Mouse (Mus musculus) heart, adult 2 months (tissue): ENCODE measurements around the gene Cd274. TPM values are rescaled to one million over a fixed set of nuclear protein-coding genes. Genes with fewer than 3 reads are reported as not detected.

Source experiments
- DNase-seq, 2 experiments: peaks; one replicate each; pipeline ENCODE4 v3.0.0; 2021
- H3K27ac ChIP-seq: fragments of 200-600 bp; 2 replicates; pipeline ENCODE4 v1.8.1; 2022
- H3K27me3 ChIP-seq: fragments of 200-500 bp; 2 replicates; pipeline ENCODE4 v1.6.1; 2012; ENCODE audit warnings: mild to moderate bottlenecking, low read length, inconsistent platforms, mixed read lengths; ENCODE audit not compliant: control insufficient read depth, insufficient read depth
- H3K36me3 ChIP-seq: fragments of 200-500 bp; 2 replicates; pipeline ENCODE4 v1.6.1; 2012; ENCODE audit warnings: low read length, inconsistent platforms; ENCODE audit not compliant: control insufficient read depth, insufficient read depth
- H3K4me1 ChIP-seq: fragments of 200-500 bp; 2 replicates; pipeline ENCODE4 v1.6.1; 2011; ENCODE audit warnings: low read length; ENCODE audit not compliant: control insufficient read depth, insufficient read depth
- H3K4me3 ChIP-seq: fragments of 200-600 bp; 2 replicates; pipeline ENCODE4 v1.8.1; 2022
- H3K79me2 ChIP-seq: fragments of 200-500 bp; replicated peaks from 2 replicates; pipeline ENCODE4 v1.6.1; 2012; ENCODE audit warnings: mild to moderate bottlenecking, inconsistent platforms, low read length, moderate library complexity, mixed read lengths; ENCODE audit not compliant: control insufficient read depth, insufficient read depth
- H3K9ac ChIP-seq: fragments of 200-500 bp; 2 replicates; pipeline ENCODE4 v1.6.1; 2012; ENCODE audit warnings: low read depth, mild to moderate bottlenecking, control low read depth, inconsistent platforms, low read length, mixed read lengths
- CTCF ChIP-seq: fragments of 200-600 bp; IDR thresholded peaks from 2 replicates; pipeline ENCODE4 v1.8.1; 2022; ENCODE audit warnings: antibody characterized with exemption, mild to moderate bottlenecking, moderate library complexity
- EP300 ChIP-seq: fragments of 200-500 bp; IDR thresholded peaks from 2 replicates; pipeline ENCODE4 v1.6.1; 2011; ENCODE audit warnings: low read depth, low read length, control low read depth; ENCODE audit not compliant: insufficient read depth
- POLR2A ChIP-seq: fragments of 200-500 bp; IDR thresholded peaks from 2 replicates; pipeline ENCODE4 v1.6.1; 2011; ENCODE audit warnings: mild to moderate bottlenecking, low read depth, low read length, control low read depth; ENCODE audit not compliant: insufficient read depth
- WGBS: fragments of 180-500 bp; shearing (Covaris S2); methylation state at CpG from one replicate; pipeline ENCODE4 v1.1.7; 2018; 5-methylcytosine and 5-hydroxymethylcytosine counted together
- intact Hi-C: fragments of 180-260 bp; cut with DNase I; formaldehyde crosslinking; loops from one replicate; pipeline ENCODE4 v1.15.1; 2025
- polyA plus RNA-seq: library from polyadenylated mRNA; depleted of rRNA; stranded (reverse); fragments of >200 nt; gene quantifications from 2 replicates; pipeline ENCODE4 v1.2.3, GENCODE M21; 2012
- total RNA-seq, 2 experiments: library from RNA; stranded (reverse); gene quantifications; 2 replicates each; pipeline ENCODE4 v1.2.3; 2021

The Cd274 gene
- total and polyA plus RNA-seq, 3 experiments = 1.8 to 5.4 (median 4.3) TPM

DNA sequence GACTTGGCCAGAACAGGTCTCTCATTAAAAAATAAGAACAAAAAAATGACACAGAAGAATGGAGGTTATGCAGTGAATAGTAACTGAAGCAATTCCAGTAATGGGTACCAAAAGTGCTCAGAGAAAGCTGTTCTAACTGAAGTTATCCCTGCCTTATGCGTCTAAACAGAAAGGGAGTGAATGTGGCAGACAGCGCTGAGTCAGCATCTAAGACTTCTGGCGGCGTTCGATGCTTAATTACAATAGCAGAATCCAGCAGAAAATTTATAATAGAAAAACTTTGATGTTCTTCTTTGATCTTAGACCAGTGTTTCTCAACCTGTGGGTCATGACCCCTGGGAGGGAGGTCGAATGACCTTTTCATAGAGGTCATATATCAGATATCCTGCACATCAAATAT is 21.6 kb upstream of the Cd274 start:
- Histone ChIP-seq H3K36me3 (no peaks in the 10 kb centered on the region), H3K27ac (no peak overlapping the region), H3K4me3 (no peak overlapping the region), H3K79me2 (no peaks in the 10 kb centered on the region), H3K27me3 (no peaks in the 10 kb centered on the region), H3K9ac (no peak overlapping the region), H3K4me1 (no peaks in the 10 kb centered on the region)
- intact Hi-C loops = no loop called here
- TF ChIP-seq EP300 = no peak
- TF ChIP-seq POLR2A = no peak
- no peak for TF ChIP-seq CTCF
- no peak for DNase-seq
- WGBS = 85% methylated on average over 6 of the region's 6 CpGs

- Histone ChIP-seq H3K4me1 (no peaks in the 10 kb centered on the region; the same call in 1 of the 2 replicates), H3K27ac (no peak overlapping the region), H3K4me3 (no peak overlapping the region), H3K36me3 (0 out of 2 replicates have a peak, but pooled peaks cover 2% of the 10 kb centered on the region), H3K9ac (no peak overlapping the region), H3K27me3 (no peaks in the 10 kb centered on the region), H3K79me2 (no peaks in the 10 kb centered on the region)
- 64% methylated on average over 5 of the region's 5 CpGs for WGBS
- intact Hi-C loops = no loop called here
- no peak for TF ChIP-seq CTCF
- TF ChIP-seq POLR2A = no peak
- TF ChIP-seq EP300 = no peak
- DNase-seq = no peak
Measured at GRCm38 (mm10) chr19:29350991-29351390, 16.3 kb upstream of the Cd274 start.

DNA sequence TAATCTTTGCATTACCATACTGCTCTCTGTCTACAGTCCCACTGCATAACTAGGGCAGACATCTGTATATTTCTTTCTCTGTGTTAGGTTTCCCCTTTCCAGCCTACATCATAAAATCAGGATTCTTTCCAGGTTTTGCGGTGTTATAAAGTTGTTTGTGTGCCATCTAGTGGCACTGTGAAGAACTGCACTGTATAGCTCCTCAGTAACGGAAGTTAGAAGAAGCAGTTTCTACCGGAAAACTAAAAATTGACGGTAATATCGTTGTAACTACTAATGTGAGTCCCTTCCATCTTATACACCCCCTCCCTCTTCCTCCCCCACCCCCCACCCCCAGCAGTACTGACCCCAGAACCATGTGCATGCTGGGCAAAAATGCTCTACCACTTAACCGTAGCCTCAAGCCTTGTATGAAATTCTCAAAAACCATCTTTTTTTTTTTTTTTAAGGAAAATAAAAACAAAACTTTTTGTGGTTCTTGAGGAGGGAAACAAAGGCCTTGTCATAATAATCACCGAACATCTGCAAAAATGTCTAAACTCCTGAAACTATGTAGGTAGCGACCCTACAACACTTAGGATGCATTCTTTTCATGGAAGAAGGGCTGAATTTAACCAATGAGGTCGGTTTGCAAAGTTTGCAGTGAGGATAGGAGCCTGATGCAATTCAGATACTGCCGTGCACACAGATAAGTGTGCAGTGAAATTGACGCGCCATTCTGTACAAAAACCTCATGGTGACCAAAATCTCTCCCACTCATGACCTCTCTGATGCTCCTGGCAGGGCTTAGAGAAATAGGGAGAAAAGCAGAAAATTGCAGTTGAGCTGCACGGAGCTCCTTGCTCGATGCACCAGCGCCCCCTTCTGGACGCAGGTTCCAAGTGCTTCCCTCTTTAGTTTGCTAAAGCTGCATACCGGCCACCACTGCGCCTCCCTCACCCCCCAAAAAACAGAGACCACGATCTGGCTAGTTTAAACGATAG is 12.1 kb upstream of the Cd274 start:
- intact Hi-C loops = loop anchor here (1.0 to 2.0 kb wide), 5 partner anchors 46 to 578 kb away; no protein-coding TSS in a partner anchor
- TF ChIP-seq CTCF (peak; percentile 95), EP300 (peak; percentile 86), POLR2A (no peak)
- peak overlapping the region; percentile 47 for H3K27ac ChIP-seq
- DNase-seq = peak; percentile 84 to 90
- 3% methylated on average over 20 of the region's 20 CpGs for WGBS
- peak overlapping the region; percentile 32 for H3K4me3 ChIP-seq
- H3K9ac ChIP-seq = no peak overlapping the region; the same call in 1 of the 2 replicates
- no peaks in the 10 kb centered on the region for H3K79me2 ChIP-seq
- no peaks in the 10 kb centered on the region for H3K27me3 ChIP-seq
- 0 out of 2 replicates have a peak, but pooled peaks cover 2% of the 10 kb centered on the region for H3K36me3 ChIP-seq
- H3K4me1 ChIP-seq = no peaks in the 10 kb centered on the region; the same call in 1 of the 2 replicates

- H3K4me1 ChIP-seq = no peaks in the 10 kb centered on the region; the same call in 1 of the 2 replicates
- TF ChIP-seq CTCF (no peak), EP300 (no peak), POLR2A (no peak)
Measured at GRCm38 (mm10) chr19:29356281-29356680, 11.0 kb upstream of the Cd274 start.

DNA sequence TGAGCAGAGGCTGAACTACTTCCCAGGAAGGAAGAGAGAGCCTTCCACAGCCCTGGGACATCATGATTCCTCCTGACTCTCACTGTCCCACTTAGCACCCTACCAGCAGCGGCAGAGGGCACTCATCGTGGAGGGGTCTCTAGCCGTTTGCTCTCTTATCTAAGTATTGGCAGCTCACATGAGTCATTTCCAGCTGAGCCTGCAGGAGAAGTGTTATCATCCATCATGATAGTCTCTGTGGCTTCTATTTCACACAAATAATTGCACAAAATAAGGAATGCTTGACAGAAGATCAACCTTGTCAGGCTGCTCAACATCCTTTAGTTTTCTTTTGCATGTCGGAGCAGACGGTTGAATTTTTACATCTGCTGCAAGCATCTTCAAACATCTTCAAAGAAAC is 7.0 kb upstream of the Cd274 start:
- Histone ChIP-seq H3K36me3 (0 out of 2 replicates have a peak, but pooled peaks cover 2% of the 10 kb centered on the region), H3K27me3 (no peaks in the 10 kb centered on the region), H3K4me3 (no peak overlapping the region), H3K79me2 (no peaks in the 10 kb centered on the region), H3K9ac (no peak overlapping the region), H3K4me1 (no peaks in the 10 kb centered on the region; the same call in 1 of the 2 replicates), H3K27ac (no peak overlapping the region)
- intact Hi-C loops = no loop called here
- TF ChIP-seq EP300 (no peak), POLR2A (no peak), CTCF (no peak)
- 60% methylated on average over 5 of the region's 5 CpGs for WGBS
- no peak for DNase-seq

More at GRCm38 (mm10) chr19:29356281-29356680, 11.0 kb upstream of the Cd274 start:
- no peak overlapping the region for H3K27ac ChIP-seq
- no peak overlapping the region for H3K9ac ChIP-seq
- no peaks in the 10 kb centered on the region for H3K79me2 ChIP-seq
- intact Hi-C loops = no loop called here
- H3K4me3 ChIP-seq = no peak overlapping the region
- 0 out of 2 replicates have a peak, but pooled peaks cover 2% of the 10 kb centered on the region for H3K36me3 ChIP-seq
- H3K27me3 ChIP-seq = no peaks in the 10 kb centered on the region
- WGBS = 81% methylated on average over 11 of the region's 11 CpGs
- no peak for DNase-seq
